Mouse (Mus musculus): ENCODE results near the gene Dpm3. TPM values are rescaled to one million over a fixed set of nuclear protein-coding genes. Genes with fewer than 3 reads are reported as not detected.

Gene Dpm3
- polyA plus RNA-seq, 1 experiment from 2014 or later = 129 TPM

GRCm38 (mm10) chr3:89247466-89247865, 11.7 kb upstream of the Dpm3 start:
- H3K27me3 ChIP-seq (replicated peaks) = no peaks in the 10 kb centered on the region
- 82% methylated on average over 4 of the region's 4 CpGs for WGBS
- H3K9me3 ChIP-seq = no peaks in the 10 kb centered on the region
- H3K4me2 ChIP-seq = peak overlapping the region; percentile 81
- peaks cover 9% of the 10 kb centered on the region; the same call in 1 of the 2 replicates for H3K36me3 ChIP-seq
- peaks cover 53% of the 10 kb centered on the region for H3K4me1 ChIP-seq
- no peak overlapping the region for H3K27ac ChIP-seq
- H3K4me3 ChIP-seq (replicated peaks) = peak overlapping the region; percentile 71
- no peak overlapping the region for H3K9ac ChIP-seq
- ATAC-seq (ENCODE audit: insufficient read depth, low FRiP score, low read depth) = no peak

- 0 out of 2 replicates have a peak overlapping the region, but pooled peaks have one; percentile 37 for H3K27ac ChIP-seq
- H3K9ac ChIP-seq = no peak overlapping the region
- ATAC-seq (ENCODE audit: insufficient read depth, low FRiP score, low read depth) = no peak
- H3K36me3 ChIP-seq = peaks cover 9% of the 10 kb centered on the region; the same call in 1 of the 2 replicates
- H3K4me3 ChIP-seq (replicated peaks) = no peak overlapping the region
- no peaks in the 10 kb centered on the region for H3K9me3 ChIP-seq
- H3K4me2 ChIP-seq = no peak overlapping the region
- 18% methylated on average over 7 of the region's 7 CpGs for WGBS
- peaks cover 33% of the 10 kb centered on the region for H3K4me1 ChIP-seq
- no peaks in the 10 kb centered on the region for H3K27me3 ChIP-seq (replicated peaks)
Observed at GRCm38 (mm10) chr3:89250435-89251040, 8.6 kb upstream of the Dpm3 start.

GRCm38 (mm10) chr3:89251365-89251895, 7.7 kb upstream of the Dpm3 start:
- H3K27me3 ChIP-seq (replicated peaks) = no peaks in the 10 kb centered on the region
- H3K36me3 ChIP-seq = peaks cover 9% of the 10 kb centered on the region; the same call in 1 of the 2 replicates
- peaks cover 28% of the 10 kb centered on the region for H3K4me1 ChIP-seq
- no peak overlapping the region for H3K9ac ChIP-seq
- WGBS = 9% methylated on average over 17 of the region's 17 CpGs
- H3K4me2 ChIP-seq = peak overlapping the region; percentile 29
- peak; percentile 25; the same call in 1 of the 2 replicates for ATAC-seq (ENCODE audit: insufficient read depth, low FRiP score, low read depth)
- 0 out of 2 replicates have a peak overlapping the region, but pooled peaks have one; percentile 2 for H3K4me3 ChIP-seq (replicated peaks)
- no peak overlapping the region; the same call in 1 of the 2 replicates for H3K27ac ChIP-seq
- H3K9me3 ChIP-seq = no peaks in the 10 kb centered on the region

- no peak for ATAC-seq (ENCODE audit: insufficient read depth, low FRiP score, low read depth)
- no peaks in the 10 kb centered on the region for H3K36me3 ChIP-seq
- WGBS = 81% methylated on average over 5 of the region's 5 CpGs
- H3K9ac ChIP-seq = no peak overlapping the region
- no peak overlapping the region for H3K27ac ChIP-seq
- peaks cover 20% of the 10 kb centered on the region for H3K4me1 ChIP-seq
- H3K4me3 ChIP-seq (replicated peaks) = no peak overlapping the region
- no peak overlapping the region for H3K4me2 ChIP-seq
- H3K9me3 ChIP-seq = no peaks in the 10 kb centered on the region
- H3K27me3 ChIP-seq (replicated peaks) = no peaks in the 10 kb centered on the region
Observed at GRCm38 (mm10) chr3:89254994-89255393, 4.2 kb upstream of the Dpm3 start.

GRCm38 (mm10) chr3:89256177-89256576, 3.0 kb upstream of the Dpm3 start:
- Histone ChIP-seq H3K4me1 (peaks cover 12% of the 10 kb centered on the region), H3K4me2 (no peak overlapping the region), H3K9me3 (no peaks in the 10 kb centered on the region), H3K27ac (no peak overlapping the region), H3K9ac (no peak overlapping the region), H3K36me3 (no peaks in the 10 kb centered on the region), H3K27me3 (replicated peaks) (no peaks in the 10 kb centered on the region), H3K4me3 (replicated peaks) (no peak overlapping the region)
- no peak for ATAC-seq (ENCODE audit: insufficient read depth, low FRiP score, low read depth)
- WGBS = 78% methylated on average over 5 of the region's 5 CpGs

- H3K4me1 ChIP-seq = no peaks in the 10 kb centered on the region
- no peaks in the 10 kb centered on the region for H3K27me3 ChIP-seq (replicated peaks)
- H3K9ac ChIP-seq = no peak overlapping the region
- no peak overlapping the region for H3K27ac ChIP-seq
- no peak for ATAC-seq (ENCODE audit: insufficient read depth, low FRiP score, low read depth)
- H3K4me2 ChIP-seq = no peak overlapping the region
- WGBS = 49% methylated on average over 3 of the region's 3 CpGs
- H3K36me3 ChIP-seq = no peaks in the 10 kb centered on the region
- H3K4me3 ChIP-seq (replicated peaks) = no peak overlapping the region
- H3K9me3 ChIP-seq = no peaks in the 10 kb centered on the region
Observed at GRCm38 (mm10) chr3:89260211-89260610, 1.1 kb downstream of the Dpm3 start.

- Histone ChIP-seq H3K4me1 (peaks cover 9% of the 10 kb centered on the region; the same call in 1 of the 2 replicates), H3K27ac (no peak overlapping the region), H3K27me3 (replicated peaks) (no peaks in the 10 kb centered on the region), H3K9ac (no peak overlapping the region), H3K9me3 (no peaks in the 10 kb centered on the region), H3K36me3 (no peaks in the 10 kb centered on the region), H3K4me2 (no peak overlapping the region), H3K4me3 (replicated peaks) (no peak overlapping the region)
- ATAC-seq (ENCODE audit: insufficient read depth, low FRiP score, low read depth) = no peak
- 61% methylated on average over 10 of the region's 10 CpGs for WGBS
Observed at GRCm38 (mm10) chr3:89262417-89262816, 3.3 kb downstream of the Dpm3 start.

GRCm38 (mm10) chr3:89266439-89266893, 7.3 kb downstream of the Dpm3 start:
- Histone ChIP-seq H3K4me1 (peaks cover 32% of the 10 kb centered on the region), H3K27ac (peak overlapping the region; percentile 81), H3K4me2 (peak overlapping the region; percentile 91), H3K4me3 (replicated peaks) (peak overlapping the region; percentile 83), H3K27me3 (replicated peaks) (no peaks in the 10 kb centered on the region), H3K36me3 (no peaks in the 10 kb centered on the region), H3K9ac (peak overlapping the region; percentile 95), H3K9me3 (no peaks in the 10 kb centered on the region)
- under 1% methylated on average over 20 of the region's 20 CpGs for WGBS
- ATAC-seq (ENCODE audit: insufficient read depth, low FRiP score, low read depth) = peak; percentile 86

- WGBS = 74% methylated on average over 8 of the region's 8 CpGs
- H3K4me2 ChIP-seq = peak overlapping the region; percentile 72
- H3K36me3 ChIP-seq = peaks cover 9% of the 10 kb centered on the region; the same call in 1 of the 2 replicates
- H3K4me3 ChIP-seq (replicated peaks) = 0 out of 2 replicates have a peak overlapping the region, but pooled peaks have one; percentile 8
- H3K4me1 ChIP-seq = peaks cover 32% of the 10 kb centered on the region
- ATAC-seq (ENCODE audit: insufficient read depth, low FRiP score, low read depth) = no peak
- H3K27ac ChIP-seq = 0 out of 2 replicates have a peak overlapping the region, but pooled peaks have one; percentile 40
- H3K9ac ChIP-seq = no peak overlapping the region
- no peaks in the 10 kb centered on the region for H3K27me3 ChIP-seq (replicated peaks)
- H3K9me3 ChIP-seq = no peaks in the 10 kb centered on the region
Observed at GRCm38 (mm10) chr3:89268916-89269315, 9.8 kb downstream of the Dpm3 start.

- peak within 1 kb of the TSS; percentile 72 for H3K4me2 ChIP-seq
- 2% methylated on average over 39 of the region's 39 CpGs for whole genome bisulfite sequencing
- peak within 1 kb of the TSS; percentile 90 for H3K27ac ChIP-seq
- peak; percentile 41; the same call in 1 of the 2 replicates for ATAC-seq (ENCODE audit: insufficient read depth, low FRiP score, low read depth)
- H3K4me3 ChIP-seq (replicated peaks) = peak within 1 kb of the TSS; percentile 61
- no peaks in the 10 kb centered on the region for H3K27me3 ChIP-seq (replicated peaks)
- peak within 1 kb of the TSS; percentile 59 for H3K9ac ChIP-seq
- peaks cover 32% of the 10 kb centered on the region for H3K4me1 ChIP-seq
- peaks cover 13% of the 10 kb centered on the region; the same call in 1 of the 2 replicates for H3K36me3 ChIP-seq
- H3K9me3 ChIP-seq = no peaks in the 10 kb centered on the region
Observed at GRCm38 (mm10) chr3:89270051-89270755, 11.0 kb downstream of the Dpm3 start, which contains the start of gene Slc50a1. Slc50a1 (minus strand) TSS chr3:89270570.

GRCm38 (mm10) chr3:89270891-89271290, 11.7 kb downstream of the Dpm3 start:
- Histone ChIP-seq H3K9ac (no peak overlapping the region), H3K27ac (peak overlapping the region; percentile 90), H3K4me3 (replicated peaks) (peak overlapping the region; percentile 61; the same call in 1 of the 2 replicates), H3K36me3 (peaks cover 15% of the 10 kb centered on the region; the same call in 1 of the 2 replicates), H3K9me3 (no peaks in the 10 kb centered on the region), H3K4me2 (peak overlapping the region; percentile 72), H3K27me3 (replicated peaks) (no peaks in the 10 kb centered on the region), H3K4me1 (peaks cover 31% of the 10 kb centered on the region)
- WGBS = 61% methylated on average over 6 of the region's 6 CpGs
- no peak for ATAC-seq (ENCODE audit: insufficient read depth, low FRiP score, low read depth)
